Mouse (Mus musculus) kidney, adult 2 months (tissue): ENCODE measurements around the gene Ppp2r3c.

Experiments used
- CTCF ChIP-seq: fragments of 200-500 bp; conservative IDR thresholded peaks from 2 replicates; pipeline ENCODE4 v1.5.1; 2011; ENCODE audit warnings: low read depth, mild to moderate bottlenecking, control low read depth, low read length, moderate library complexity, mixed read lengths; ENCODE audit not compliant: insufficient read depth, insufficient read length
- POLR2A ChIP-seq: fragments of 200-500 bp; IDR thresholded peaks from one replicate; pipeline ENCODE4 v1.6.1; 2011; ENCODE audit warnings: low read depth, low read length, control low read depth

GRCm38 (mm10) chr12:55343998-55344397, 41.2 kb upstream of the Ppp2r3c start:
- no peak for TF ChIP-seq CTCF
- no peak for TF ChIP-seq POLR2A
